Mouse (Mus musculus): ENCODE measurements at regions not wholly inside any gene's neighbourhood (a gene's known extent, or its start where the extent isn't known, plus 50 kb on each side); places are given as distances from the start of the nearest gene placed in this dataset.
"Not testable (repeated sequence)": the region's sequence is repeated elsewhere in the genome, so short reads cannot be mapped to it uniquely, and the experiment has no call there.

DNA sequence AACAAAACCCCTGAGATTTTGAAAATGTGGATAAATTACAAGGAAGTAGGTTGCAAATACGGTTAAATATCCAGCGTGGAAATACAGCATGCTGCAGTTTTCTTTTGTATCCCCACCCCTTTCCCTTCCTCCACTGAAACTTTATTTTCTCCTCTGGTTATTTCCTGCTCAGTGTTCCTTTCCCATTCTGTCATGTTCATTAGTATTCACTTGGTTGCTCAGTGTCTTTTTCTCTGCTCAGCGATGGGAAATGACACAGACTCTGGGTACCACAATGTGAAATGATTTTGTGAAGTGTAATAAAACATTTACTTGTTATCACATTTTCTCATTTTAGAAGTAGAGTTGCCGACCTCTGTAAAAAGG lies 169.6 kb upstream of the Col8a1 start:
- no peak for DNase-seq

DNA sequence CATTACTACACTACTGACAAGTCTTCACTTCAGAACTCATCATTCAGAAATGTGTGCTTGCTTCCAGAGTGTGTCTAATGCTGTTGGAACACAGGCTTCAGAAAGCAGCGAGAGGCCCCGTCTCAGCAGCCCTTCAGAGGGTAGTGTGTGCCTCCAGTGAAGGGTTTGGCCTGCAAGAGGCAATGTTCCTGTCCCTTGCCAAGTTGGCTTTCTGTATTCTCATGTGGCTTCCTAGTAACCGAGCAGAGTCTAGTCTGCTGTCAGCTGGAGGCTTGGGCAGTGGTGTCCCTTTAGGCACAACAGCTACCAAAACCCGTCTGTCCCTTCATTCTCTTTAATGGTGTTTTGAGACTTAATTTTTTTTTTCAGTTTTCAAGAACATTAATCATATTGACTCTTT lies 173.3 kb upstream of the Col8a1 start:
- peak in 1 of 2 experiments; percentile 13 for DNase-seq

DNA sequence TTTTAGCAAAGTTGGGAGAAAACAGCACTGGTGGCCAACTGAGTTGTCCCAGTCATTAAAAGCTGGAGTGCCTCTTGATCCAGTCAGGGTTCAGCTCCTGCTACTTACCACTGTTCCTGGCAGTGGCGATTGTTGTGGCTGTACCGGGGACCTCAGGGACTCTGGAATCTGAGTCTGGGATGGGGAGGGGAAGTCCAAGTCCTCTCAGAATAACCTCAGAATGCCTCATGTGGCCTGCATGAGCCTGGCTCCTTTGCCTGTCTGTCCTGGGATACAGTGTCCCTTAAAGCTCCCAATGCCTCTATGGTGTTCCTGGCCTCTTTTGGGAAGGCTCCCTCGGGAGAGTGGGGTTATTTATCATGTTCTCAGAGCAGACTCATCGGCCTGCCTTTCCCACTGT lies 173.8 kb upstream of the Col8a1 start:
- no peak for DNase-seq

DNA sequence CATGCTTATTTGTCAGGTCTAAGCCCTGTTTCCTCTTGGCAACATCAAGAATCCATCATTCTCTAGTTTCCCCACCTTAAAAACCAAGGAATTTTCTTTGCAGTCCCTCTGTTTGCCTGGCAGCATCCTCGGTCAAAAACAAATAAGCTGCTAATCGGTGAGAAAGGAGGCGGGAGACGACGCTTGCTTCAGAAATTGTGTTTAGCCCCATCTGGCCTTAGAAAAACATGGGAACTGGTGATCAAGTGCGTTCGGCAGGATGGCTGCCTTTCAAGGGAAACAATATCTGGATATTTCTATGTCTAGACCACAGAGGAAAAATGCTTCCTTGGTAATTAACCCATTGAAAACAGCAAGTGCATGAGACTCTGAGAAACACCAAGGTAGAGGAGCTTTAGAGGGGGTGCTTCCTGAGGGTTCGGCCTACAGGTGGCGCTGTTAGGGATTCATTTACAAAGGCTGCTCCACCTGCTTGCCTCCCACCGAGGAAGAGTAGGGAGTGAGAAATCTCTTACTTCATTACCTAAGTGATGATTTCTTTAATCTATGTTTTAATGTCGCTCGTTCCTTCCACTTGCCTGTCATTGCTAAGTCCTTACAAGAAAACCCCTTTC lies 174.7 kb upstream of the Col8a1 start:
- DNase-seq = no peak

DNA sequence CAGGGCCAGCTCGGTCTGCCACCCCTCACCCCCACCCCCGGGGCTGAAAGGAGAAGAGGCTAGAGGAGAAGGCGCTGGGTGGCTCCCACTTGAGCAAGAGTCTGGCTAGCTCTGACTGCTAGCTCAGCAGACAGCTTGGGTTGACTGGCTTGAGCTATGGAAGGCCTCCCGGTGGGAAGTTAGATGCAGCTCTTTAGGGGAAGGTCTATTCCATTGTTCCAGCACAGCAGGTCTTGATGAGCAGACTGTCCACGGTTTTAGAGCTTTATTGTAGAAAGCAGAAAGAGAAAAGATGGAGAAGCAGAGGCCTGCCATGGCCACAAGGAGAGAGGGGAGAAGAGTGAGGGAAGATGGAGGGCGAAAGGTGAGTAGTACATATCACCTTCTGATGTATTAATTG lies 190.9 kb upstream of the Col8a1 start:
- no peak for DNase-seq

DNA sequence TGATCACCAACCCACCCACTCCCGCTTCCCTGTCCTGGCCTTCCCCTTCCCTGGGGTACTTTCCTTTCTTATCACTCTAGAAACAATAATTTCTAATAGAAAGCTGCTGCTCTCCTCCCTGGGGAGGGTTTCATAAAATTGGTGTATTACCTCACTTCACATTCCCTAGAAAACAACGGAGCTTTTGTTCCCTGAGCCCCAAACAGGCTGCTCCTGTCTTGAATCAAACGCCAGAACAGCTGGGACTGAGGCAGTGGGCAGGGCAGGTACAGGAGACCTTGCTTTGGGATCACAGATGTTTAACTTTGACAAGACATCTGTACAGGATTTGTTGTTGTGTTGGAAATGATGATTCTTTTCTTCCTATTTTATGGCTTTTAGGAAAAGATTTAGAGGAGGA lies 192.8 kb upstream of the Col8a1 start:
- DNase-seq = no peak

DNA sequence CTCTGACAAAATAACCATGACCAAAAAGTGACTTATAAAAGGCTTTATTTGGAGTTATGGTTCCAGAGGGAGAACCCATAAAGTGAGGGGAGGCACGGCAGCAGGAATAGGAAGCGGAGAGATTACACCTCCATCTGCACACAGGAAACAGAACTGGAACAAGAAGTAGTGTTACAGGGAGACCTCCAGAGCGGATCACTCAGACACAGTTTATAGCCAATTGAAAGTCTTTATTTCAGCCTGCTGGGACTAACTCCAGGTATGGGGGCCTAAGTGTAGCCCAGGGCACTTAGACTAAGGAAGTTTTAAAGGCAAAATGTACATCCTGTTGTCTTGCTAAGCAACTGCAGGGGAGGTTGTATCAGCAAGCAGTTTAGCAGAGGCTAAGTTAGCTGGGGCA lies 195.1 kb upstream of the Col8a1 start:
- no peak for DNase-seq

DNA sequence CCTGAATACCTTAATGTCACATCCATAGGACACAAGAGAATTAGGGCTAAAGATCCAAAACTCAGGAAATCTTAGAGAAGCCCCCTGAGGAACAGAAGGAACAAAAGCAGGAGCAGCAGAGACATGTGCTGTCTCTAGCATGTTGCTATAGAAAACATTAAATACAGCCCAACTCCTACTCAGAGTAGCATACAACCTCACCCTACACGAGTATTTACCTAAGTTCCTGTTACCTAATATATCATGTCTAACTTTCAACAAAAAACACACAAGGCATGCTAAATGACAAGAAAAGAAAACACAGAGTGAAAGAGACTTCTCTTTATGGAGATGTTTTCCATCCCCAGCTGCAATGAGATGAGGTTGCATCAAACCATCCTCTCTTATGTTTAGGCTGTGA lies 216.4 kb upstream of the Col8a1 start:
- DNase-seq = no peak

DNA sequence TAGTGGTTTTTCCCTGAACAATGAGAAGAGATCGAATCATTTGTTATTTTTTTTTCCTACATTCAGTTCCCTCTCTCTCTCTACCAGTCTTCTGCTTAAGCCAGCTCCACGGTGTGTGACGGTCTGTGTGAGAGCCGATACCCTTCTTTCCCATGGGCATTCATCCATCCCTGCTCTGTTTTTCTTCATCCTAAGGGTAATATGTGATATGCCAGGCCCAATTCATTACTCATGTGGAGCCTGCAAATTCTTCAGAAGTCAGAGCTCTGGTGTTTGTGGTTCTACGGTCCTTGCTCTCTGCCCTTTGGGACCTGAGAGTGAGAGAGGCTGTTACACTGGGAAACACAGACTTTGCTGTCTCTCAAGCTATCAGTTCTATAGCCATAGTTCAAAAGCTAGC lies 229.6 kb upstream of the Col8a1 start:
- no peak for DNase-seq

DNA sequence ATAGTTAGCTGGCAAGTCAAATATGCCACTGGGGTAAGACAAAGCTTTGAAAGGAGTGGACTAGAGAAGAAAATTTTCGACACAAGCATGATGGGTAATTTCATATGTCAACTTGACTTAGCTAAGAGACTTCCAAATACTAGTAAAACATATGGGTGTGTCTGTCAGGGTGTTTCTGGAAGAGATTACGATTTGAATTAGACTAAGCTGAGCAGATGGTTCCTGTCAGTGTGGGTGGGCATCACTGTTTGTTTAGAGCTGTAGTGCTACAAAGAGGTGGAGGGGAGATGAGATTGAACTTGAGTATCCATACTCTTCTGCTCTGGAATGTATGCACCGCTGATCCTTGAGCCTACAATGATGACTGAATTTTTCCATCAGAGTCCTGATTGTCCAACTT lies 251.2 kb upstream of the Col8a1 start:
- peak; percentile 9 to 11 for DNase-seq

DNA sequence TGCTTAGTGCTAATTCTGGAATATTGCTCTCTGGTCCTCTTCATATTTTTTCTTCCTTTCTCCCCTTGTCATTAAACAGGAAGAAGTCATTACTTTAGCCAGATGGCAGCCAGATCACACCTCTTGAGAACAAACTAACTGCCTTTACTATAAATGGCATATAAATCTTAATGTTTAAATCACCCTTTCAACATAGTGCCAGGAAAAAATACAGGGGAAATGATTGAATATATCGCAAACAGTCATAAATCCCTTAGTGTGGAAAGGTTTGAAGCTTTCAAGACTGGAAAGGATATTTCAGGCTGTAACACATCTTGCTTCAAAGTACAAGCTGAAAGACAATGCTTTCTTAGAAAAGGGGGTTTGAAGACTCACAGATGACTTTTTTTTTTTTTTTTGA lies 259.0 kb upstream of the Col8a1 start:
- no peak for DNase-seq

DNA sequence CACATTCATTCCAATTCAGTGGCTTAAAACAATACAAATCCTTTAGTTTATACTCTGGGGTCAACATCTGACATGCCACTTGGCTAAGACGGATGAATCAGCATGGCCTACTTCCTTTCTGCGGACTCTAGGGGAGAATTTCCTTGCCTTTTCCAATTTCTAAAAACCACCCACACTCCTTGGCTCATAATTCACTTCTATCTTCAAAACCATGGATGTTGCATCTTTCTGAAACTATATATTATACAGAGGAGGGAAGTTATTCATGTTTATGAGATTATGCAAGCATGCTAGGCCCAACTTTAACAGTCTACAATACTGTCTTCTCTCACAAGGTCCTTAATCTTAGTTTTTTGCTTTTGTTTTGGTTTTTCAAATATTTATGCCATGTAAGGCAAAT lies 273.0 kb upstream of the Col8a1 start:
- no peak for DNase-seq

DNA sequence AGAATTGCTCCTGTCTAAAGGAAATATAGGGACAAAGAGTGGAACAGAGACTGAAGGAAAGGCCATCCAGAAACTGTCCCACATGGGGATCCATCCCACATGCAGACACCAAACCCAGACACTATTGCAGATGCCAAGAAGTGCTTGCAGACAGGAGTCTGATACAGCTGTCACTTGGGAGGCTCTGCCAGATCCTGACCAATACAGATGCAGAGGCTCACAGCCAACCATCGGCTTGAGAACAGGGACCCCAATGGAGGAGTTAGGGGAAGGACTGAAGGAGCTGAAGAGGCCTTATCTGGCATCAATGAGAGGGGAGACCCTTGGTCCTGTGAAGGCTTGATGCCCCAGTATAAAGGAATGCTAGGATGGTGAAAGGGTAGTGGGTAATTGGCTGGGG lies 274.0 kb upstream of the Col8a1 start:
- not testable (repeated sequence) for DNase-seq

DNA sequence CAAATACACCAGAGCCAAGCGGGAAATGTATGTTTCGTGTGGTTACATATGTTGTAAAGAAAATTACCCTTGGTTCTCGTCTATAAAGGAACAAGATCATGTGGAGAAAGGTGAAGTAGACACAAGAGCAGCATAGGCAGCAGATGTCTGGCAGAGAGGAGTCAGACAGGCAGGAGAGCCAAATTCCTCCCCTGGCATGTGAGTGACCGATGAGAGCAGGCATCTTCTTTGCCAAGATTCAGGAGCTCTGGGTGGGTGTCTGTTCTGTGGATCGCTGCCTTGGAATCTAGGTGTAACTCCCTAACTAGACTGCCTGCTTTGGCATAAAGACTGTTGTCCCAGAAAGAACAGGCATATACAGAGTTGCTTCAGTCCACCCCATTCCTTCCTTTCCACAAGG lies 275.1 kb upstream of the Col8a1 start:
- no peak for DNase-seq

DNA sequence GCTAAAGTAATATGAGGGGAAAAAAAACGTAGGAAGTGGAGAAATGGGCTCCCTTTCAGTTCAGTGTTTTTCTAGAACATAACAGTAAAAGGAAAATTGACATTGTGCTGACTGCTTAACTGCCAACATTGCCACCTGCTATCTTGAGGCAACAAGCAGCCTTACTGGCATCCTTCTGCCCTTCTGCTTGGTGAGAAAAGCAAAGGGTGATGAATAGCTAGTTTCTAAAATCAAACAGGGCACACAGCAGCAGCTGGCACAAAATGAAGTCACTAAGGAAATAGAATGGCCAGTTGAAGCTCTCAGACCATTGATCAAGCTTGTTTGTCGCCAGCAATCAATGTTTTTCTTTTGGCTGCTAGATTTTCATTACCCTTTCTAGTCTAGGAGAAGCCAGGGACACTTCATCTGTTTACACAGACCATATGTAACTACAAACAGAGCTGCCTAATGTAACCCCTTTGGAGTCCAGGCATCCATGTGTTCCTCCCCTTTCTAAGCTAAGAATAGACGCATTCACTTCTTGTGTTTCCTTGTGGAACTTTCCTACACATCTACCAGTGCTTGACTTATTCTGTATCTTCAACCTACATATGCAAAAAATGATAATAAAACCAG lies 314.2 kb upstream of the Col8a1 start:
- no peak for DNase-seq

DNA sequence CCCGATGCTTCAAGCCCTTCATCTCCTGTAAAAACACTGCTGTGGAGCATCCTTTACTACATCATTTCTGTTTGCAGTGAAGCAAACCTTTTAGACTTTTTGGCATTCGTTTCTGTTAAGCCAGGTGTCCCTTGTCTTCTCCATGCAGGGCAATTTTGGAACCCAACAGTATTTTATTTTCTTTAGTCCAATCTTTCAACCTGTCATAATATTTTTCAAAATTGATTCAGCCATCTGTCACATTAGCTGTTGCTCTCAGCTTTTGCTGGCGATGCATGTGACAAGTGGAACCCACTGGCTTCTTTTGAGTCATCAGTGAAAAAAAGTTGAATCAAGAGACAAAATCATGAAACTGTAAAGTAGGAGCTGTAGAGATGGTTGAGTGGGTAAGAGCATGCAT lies 317.9 kb upstream of the Col8a1 start:
- no peak for DNase-seq

DNA sequence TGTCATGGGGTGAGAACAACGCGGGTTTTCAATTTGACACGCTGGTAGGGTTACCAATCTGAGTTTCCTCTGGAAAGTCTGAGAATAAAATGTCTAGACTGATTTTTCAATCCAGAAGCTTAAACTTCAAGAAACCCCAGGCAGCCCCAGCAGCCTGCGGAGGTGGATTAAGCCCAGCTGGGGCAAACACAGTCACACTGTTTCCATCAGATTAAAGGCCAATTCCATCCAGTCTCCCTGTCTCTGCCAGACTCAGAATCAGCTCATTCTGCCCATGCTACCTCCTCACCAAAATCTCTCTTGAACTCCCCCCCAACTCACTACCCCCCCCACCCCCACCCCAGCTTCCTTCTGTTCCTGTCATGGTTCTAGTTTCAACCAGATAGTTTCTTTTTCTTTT lies 307.9 kb upstream of the Dcbld2 start:
- DNase-seq = no peak

DNA sequence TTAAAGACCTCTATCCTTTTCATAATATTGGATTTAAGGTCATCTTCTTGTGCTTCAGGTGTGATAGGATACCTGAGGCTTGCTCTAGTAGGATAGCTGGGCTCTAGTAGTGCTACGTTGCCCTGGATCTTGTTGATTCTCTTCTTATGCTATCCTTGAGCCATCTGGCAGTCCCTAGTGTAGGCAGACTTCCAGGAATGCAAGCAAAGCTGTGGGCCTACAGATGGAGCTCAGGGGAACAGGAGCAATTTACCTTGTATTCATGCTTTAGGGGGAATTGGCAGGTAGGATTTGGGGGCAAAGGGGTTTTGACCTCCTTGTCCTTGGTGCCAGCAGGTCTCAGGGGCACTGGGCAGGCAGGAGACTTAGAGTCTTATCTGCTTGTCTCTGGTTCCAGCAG lies 297.8 kb upstream of the Dcbld2 start:
- no peak for DNase-seq

DNA sequence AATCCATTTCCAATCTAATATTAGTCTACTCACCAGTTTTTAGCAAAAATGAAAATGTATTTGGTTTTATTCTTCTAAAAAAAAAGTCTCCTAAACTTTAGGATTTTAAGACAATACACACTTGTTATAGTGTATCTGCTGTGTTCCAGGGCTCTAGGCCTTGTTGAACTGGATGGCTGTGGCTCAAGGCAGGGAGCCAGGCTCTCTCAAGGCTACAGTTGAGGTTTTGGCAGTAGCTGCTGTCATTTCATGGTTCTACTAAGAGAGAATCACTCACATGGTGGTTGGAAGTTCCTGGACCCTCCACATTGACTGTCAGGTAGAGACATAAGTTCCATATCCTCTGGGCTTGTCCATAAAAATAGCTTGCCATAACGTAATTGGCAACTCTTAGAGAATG lies 282.2 kb upstream of the Dcbld2 start:
- no peak for DNase-seq

DNA sequence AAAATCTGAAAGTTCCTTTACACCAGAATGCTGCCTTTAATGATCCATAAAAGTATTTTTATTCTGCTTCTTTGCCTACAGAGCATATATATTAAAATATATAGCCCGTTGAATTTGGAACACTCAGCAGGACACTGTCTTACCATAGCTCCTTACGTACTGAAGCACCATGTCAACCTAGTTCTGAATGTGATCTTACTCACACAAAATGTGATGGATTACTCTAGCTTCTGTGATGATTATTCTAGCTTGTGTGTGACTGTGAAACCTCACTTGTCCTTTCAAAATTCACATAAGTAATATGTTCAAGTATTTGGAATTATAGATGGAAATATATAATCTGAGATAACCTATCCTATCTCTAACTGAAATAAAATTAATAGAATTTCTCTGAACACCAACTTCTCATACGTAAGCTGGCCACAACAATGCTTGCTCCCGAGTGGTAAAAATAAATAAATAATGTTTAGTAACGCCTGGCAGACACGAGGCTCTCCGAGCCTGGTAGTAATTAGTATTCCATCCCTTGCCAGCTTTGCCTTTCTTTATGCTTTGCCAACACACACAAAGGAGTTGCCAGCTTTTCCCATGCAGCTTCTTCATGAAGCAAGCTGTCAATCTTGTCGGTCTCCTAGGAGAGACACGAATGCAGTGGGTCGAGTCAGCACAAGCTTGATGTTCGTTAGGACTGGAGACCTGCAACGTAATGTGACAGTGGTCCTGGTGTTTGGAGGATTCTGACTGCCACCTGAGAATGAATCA lies 271.9 kb upstream of the Dcbld2 start:
- DNase-seq = peak in 1 of 2 experiments; percentile 12

DNA sequence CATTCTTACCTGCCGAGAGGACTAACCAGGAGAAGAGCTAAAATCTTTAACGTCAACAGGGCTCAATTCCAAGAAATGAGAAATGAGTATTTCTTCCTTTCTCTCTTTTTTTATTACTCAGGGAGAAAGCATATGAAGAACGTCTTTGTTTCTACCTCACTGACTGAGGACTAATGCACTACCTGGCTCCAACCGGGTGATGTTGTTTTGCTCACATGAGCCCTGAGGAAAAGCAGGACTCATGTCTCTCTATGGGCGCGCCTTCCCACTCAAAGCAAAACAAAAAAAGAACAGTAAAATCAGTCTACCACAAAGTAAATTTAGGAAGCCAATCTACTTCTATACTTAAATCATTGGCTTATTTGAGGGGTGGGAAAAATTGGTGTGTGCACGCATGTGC lies 271.3 kb upstream of the Dcbld2 start:
- DNase-seq = no peak

DNA sequence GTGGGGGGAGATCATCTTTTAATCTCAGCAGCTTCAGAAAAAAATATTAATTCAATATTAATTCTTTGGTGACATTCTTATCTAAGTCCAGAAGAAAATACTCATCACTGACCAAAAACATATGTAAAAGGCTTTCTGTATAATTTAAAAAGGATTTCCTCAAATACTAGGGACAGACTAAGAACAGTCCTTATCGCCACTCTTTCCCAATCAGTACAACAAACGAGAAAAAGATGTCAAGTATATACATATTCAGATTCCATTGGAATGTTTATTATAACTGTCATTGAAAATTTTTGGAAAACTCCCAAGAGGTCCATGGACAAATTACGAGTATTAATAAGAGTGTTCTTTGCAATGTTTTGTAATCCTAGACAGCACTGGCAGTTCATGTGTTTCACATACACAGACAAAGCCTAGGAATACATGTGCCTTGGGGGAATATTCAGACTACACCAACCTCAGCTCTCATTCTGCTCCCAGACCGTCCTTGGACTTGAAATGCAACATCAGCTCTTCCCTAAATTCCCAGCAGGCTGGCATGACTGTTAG lies 270.4 kb upstream of the Dcbld2 start:
- DNase-seq = no peak

DNA sequence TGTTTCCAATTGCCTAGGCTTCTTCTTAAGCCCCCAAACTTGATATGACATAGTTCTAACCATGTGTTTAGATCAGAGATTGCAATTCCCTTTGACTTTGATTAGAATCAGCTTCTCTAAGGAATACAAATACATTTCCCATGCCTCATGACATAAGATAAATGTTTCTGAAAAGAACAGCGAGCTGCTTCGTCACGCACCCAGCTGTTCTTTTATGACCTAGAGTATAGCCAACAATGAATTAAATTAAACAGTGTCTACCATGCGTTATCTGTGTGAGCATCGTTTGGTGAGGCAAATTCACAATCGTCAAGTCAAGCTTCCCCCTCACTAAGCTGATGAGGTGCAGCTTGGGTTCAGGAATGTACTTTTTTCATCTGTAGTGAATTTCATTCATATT lies 261.8 kb upstream of the Dcbld2 start:
- DNase-seq = no peak

DNA sequence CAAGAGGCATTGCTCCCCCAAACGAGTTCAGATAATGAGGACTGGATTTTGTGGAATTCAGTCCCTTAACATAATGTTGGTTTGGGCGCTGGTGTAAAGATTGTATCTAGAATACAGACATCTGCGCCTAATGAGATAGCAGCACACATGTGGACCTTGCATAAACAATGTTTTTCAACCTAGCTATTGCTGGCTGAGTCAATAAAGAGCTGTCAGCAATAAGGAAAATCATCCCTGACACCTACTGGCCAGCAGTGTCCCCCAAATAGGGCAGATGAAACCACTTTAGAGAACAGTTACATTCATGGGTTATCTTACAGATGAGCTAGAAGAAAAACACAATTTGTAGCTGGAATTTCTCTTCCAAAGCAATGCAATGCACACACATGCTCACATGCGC lies 252.7 kb upstream of the Dcbld2 start:
- no peak for DNase-seq

Data from layer of hippocampus, postnatal 36 days (tissue).